Mouse (Mus musculus): Measurements from ENCODE around the gene Gm20388. TPM values are rescaled to one million over a fixed set of nuclear protein-coding genes. Genes with fewer than 3 reads are reported as not detected.

Gm20388 gene
- polyA plus RNA-seq, 2 experiments = 8.5 TPM; not detected in 1

GRCm38 (mm10) chr8:121376116-121376950 lies 1465.7 kb downstream of the Gm20388 start:
- Histone ChIP-seq H3K9me3 (ENCODE audit: control insufficient read depth, low read length) (no peaks in the 10 kb centered on the region), H3K4me2 (ENCODE audit: low read depth) (no peak overlapping the region), H3K27ac (no peak overlapping the region), H3K4me1 (replicated peaks; ENCODE audit: control insufficient read depth in 2 of 2, insufficient read depth in 2 of 2, low read length in 1 of 2) (0 out of 4 replicates have a peak, but pooled peaks cover 0 to 2% of the 10 kb centered on the region in 2 experiments), H3K27me3 (ENCODE audit: control insufficient read depth, insufficient read depth, low read length) (no peaks in the 10 kb centered on the region), H3K36me3 (replicated peaks; ENCODE audit: control insufficient read depth, insufficient read depth, low read depth) (no peaks in the 10 kb centered on the region), H3K9ac (replicated peaks) (no peak overlapping the region), H3K4me3 (ENCODE audit: insufficient read depth in 1 of 2, low read depth in 2 of 2, low read length in 2 of 2) (no peak overlapping the region)
- no peak for DNase-seq (ENCODE audit: low read depth in 3 of 3, low spot score in 3 of 3)
- 50% methylated on average over 10 of the region's 10 CpGs for WGBS (ENCODE audit: insufficient replicate concordance)
- TF ChIP-seq CTCF (IDR thresholded peaks at IDR 0.05; ENCODE audit: low read depth) = no peak
- no peak for TF ChIP-seq EP300 (IDR thresholded peaks at IDR 0.05; ENCODE audit: low read depth)
- no peak for ATAC-seq (ENCODE audit: insufficient read depth)

GRCm38 (mm10) chr8:121377680-121378079 lies 1467.0 kb downstream of the Gm20388 start:
- Histone ChIP-seq H3K27ac (no peak overlapping the region), H3K36me3 (replicated peaks; ENCODE audit: control insufficient read depth, insufficient read depth, low read depth) (no peaks in the 10 kb centered on the region), H3K9me3 (ENCODE audit: control insufficient read depth, low read length) (no peaks in the 10 kb centered on the region), H3K4me3 (ENCODE audit: insufficient read depth in 1 of 2, low read depth in 2 of 2, low read length in 2 of 2) (no peak overlapping the region), H3K27me3 (ENCODE audit: control insufficient read depth, insufficient read depth, low read length) (no peaks in the 10 kb centered on the region), H3K4me2 (ENCODE audit: low read depth) (no peak overlapping the region), H3K4me1 (replicated peaks; ENCODE audit: control insufficient read depth in 2 of 2, insufficient read depth in 2 of 2, low read length in 1 of 2) (0 out of 4 replicates have a peak, but pooled peaks cover 0 to 2% of the 10 kb centered on the region in 2 experiments), H3K9ac (replicated peaks) (no peak overlapping the region)
- 16% methylated on average over 10 of the region's 10 CpGs for WGBS (ENCODE audit: insufficient replicate concordance)
- no peak for DNase-seq (ENCODE audit: low read depth in 3 of 3, low spot score in 3 of 3)
- no peak for ATAC-seq (ENCODE audit: insufficient read depth)
- TF ChIP-seq CTCF (IDR thresholded peaks at IDR 0.05; ENCODE audit: low read depth) (no peak), EP300 (IDR thresholded peaks at IDR 0.05; ENCODE audit: low read depth) (no peak)

- ATAC-seq (ENCODE audit: insufficient read depth) = no peak
- no peak overlapping the region for H3K27ac ChIP-seq
- no peaks in the 10 kb centered on the region for H3K9me3 ChIP-seq (ENCODE audit: control insufficient read depth, low read length)
- no peak for DNase-seq (ENCODE audit: low read depth in 3 of 3, low spot score in 3 of 3)
- WGBS (ENCODE audit: insufficient replicate concordance) = 53% methylated on average over 1 of the region's 1 CpGs
- no peaks in the 10 kb centered on the region for H3K36me3 ChIP-seq (replicated peaks; ENCODE audit: control insufficient read depth, insufficient read depth, low read depth)
- no peak overlapping the region for H3K4me3 ChIP-seq (ENCODE audit: insufficient read depth in 1 of 2, low read depth in 2 of 2, low read length in 2 of 2)
- no peaks in the 10 kb centered on the region for H3K27me3 ChIP-seq (ENCODE audit: control insufficient read depth, insufficient read depth, low read length)
- H3K4me1 ChIP-seq (replicated peaks; ENCODE audit: control insufficient read depth in 2 of 2, insufficient read depth in 2 of 2, low read length in 1 of 2) = 0 out of 4 replicates have a peak, but pooled peaks cover 0 to 2% of the 10 kb centered on the region in 2 experiments
- TF ChIP-seq EP300 (IDR thresholded peaks at IDR 0.05; ENCODE audit: low read depth) = no peak
- TF ChIP-seq CTCF (IDR thresholded peaks at IDR 0.05; ENCODE audit: low read depth) = no peak
- H3K9ac ChIP-seq (replicated peaks) = no peak overlapping the region
- H3K4me2 ChIP-seq (ENCODE audit: low read depth) = no peak overlapping the region
Observed at GRCm38 (mm10) chr8:121379387-121379786, 1468.7 kb downstream of the Gm20388 start.

GRCm38 (mm10) chr8:121382583-121383241 lies 1472.1 kb downstream of the Gm20388 start:
- no peak overlapping the region for H3K27ac ChIP-seq
- no peaks in the 10 kb centered on the region for H3K27me3 ChIP-seq (ENCODE audit: control insufficient read depth, insufficient read depth, low read length)
- H3K4me2 ChIP-seq (ENCODE audit: low read depth) = peak overlapping the region; percentile 41; the same call in 1 of the 2 replicates
- no peaks in the 10 kb centered on the region for H3K36me3 ChIP-seq (replicated peaks; ENCODE audit: control insufficient read depth, insufficient read depth, low read depth)
- TF ChIP-seq EP300 (IDR thresholded peaks at IDR 0.05; ENCODE audit: low read depth) (no peak), CTCF (IDR thresholded peaks at IDR 0.05; ENCODE audit: low read depth) (peak; percentile 78)
- H3K4me3 ChIP-seq (ENCODE audit: insufficient read depth in 1 of 2, low read depth in 2 of 2, low read length in 2 of 2) = 0 out of 4 replicates have a peak overlapping the region, but pooled peaks of 1 of the 2 experiments have one; percentile 12
- under 1% methylated on average over 21 of the region's 21 CpGs for WGBS (ENCODE audit: insufficient replicate concordance)
- ATAC-seq (ENCODE audit: insufficient read depth) = peak; percentile 21; the same call in 1 of the 2 replicates
- no peaks in the 10 kb centered on the region for H3K4me1 ChIP-seq (replicated peaks; ENCODE audit: control insufficient read depth in 2 of 2, insufficient read depth in 2 of 2, low read length in 1 of 2)
- H3K9ac ChIP-seq (replicated peaks) = no peak overlapping the region
- no peaks in the 10 kb centered on the region for H3K9me3 ChIP-seq (ENCODE audit: control insufficient read depth, low read length)
- DNase-seq (ENCODE audit: low read depth in 3 of 3, low spot score in 3 of 3) = no peak

GRCm38 (mm10) chr8:121385540-121385939 lies 1474.9 kb downstream of the Gm20388 start:
- H3K4me3 ChIP-seq (ENCODE audit: insufficient read depth in 1 of 2, low read depth in 2 of 2, low read length in 2 of 2) = no peak overlapping the region
- H3K9ac ChIP-seq (replicated peaks) = no peak overlapping the region
- H3K4me2 ChIP-seq (ENCODE audit: low read depth) = no peak overlapping the region
- H3K4me1 ChIP-seq (replicated peaks; ENCODE audit: control insufficient read depth in 2 of 2, insufficient read depth in 2 of 2, low read length in 1 of 2) = no peaks in the 10 kb centered on the region
- H3K27me3 ChIP-seq (ENCODE audit: control insufficient read depth, insufficient read depth, low read length) = no peaks in the 10 kb centered on the region
- no peak for DNase-seq (ENCODE audit: low read depth in 3 of 3, low spot score in 3 of 3)
- H3K36me3 ChIP-seq (replicated peaks; ENCODE audit: control insufficient read depth, insufficient read depth, low read depth) = no peaks in the 10 kb centered on the region
- no peak for ATAC-seq (ENCODE audit: insufficient read depth)
- H3K27ac ChIP-seq = no peak overlapping the region
- no peak for TF ChIP-seq CTCF (IDR thresholded peaks at IDR 0.05; ENCODE audit: low read depth)
- TF ChIP-seq EP300 (IDR thresholded peaks at IDR 0.05; ENCODE audit: low read depth) = no peak
- H3K9me3 ChIP-seq (ENCODE audit: control insufficient read depth, low read length) = no peaks in the 10 kb centered on the region
- 29% methylated on average over 7 of the region's 7 CpGs for WGBS (ENCODE audit: insufficient replicate concordance)

All from liver, embryonic 14.5 days (tissue).